Mouse (Mus musculus) small intestine, adult 2 months (tissue): Measurements from ENCODE around the gene Nsmce4a.

Experiments used
- CTCF ChIP-seq: fragments of 200-500 bp; IDR thresholded peaks from 2 replicates; pipeline ENCODE4 v1.5.1; 2012; ENCODE audit warnings: low read depth, mild to moderate bottlenecking, control low read depth, inconsistent platforms, low read length, moderate library complexity, mixed read lengths; ENCODE audit not compliant: insufficient replicate concordance, insufficient read length; ENCODE audit errors: extremely low read depth
- POLR2A ChIP-seq: fragments of 200-500 bp; IDR thresholded peaks from 2 replicates; pipeline ENCODE4 v1.6.1; 2012; ENCODE audit warnings: low read depth, mild to moderate bottlenecking, control low read depth, inconsistent platforms, low read length, moderate library complexity

DNA sequence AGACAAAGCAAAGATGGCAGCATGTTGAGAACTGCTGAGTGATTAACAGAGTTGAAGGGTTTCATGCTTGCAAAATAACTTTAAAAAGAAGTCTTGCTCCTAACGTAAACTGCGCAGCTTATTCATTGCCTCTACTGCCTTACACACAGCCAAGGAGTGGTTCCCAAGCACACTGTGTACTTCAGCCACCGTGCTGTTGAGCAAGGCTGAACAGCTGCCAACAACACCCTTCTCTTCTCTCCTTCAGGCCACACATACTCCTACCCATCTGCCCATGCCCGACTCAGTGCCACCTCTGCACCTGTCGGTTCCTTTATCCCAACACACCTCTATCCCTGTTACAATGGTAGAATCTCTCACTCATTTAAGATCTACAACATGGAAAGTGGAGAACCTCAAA is 69.9 kb downstream of the Nsmce4a start:
- no peak for TF ChIP-seq CTCF
- no peak for TF ChIP-seq POLR2A
